Mouse (Mus musculus) CH12F3 (cell line): ENCODE data around the gene Ash1l.

Experiments used
- in situ Hi-C: fragments of 300-500 bp; cut with MboI; formaldehyde crosslinking; loops from 2 replicates; pipeline ENCODE4 v1.14.3; 2020; ENCODE audit warnings: low sequenced_read_pairs

The Ash1l gene

GRCm38 (mm10) chr3:88950576-88951326, at the start of gene Ash1l, which contains the start of gene Dap3:
Gene Ash1l (plus strand): TSS chr3:88950622.
Gene Dap3 (minus strand): TSS chr3:88951181.
- in situ Hi-C loops = no loop called here

GRCm38 (mm10) chr3:88904803-88905202, 45.6 kb upstream of the Ash1l start:
- in situ Hi-C loops = no loop called here

GRCm38 (mm10) chr3:88905209-88905608, 45.2 kb upstream of the Ash1l start:
- in situ Hi-C loops = no loop called here

- in situ Hi-C loops = no loop called here
Observed at GRCm38 (mm10) chr3:88905741-88906140, 44.7 kb upstream of the Ash1l start.

DNA sequence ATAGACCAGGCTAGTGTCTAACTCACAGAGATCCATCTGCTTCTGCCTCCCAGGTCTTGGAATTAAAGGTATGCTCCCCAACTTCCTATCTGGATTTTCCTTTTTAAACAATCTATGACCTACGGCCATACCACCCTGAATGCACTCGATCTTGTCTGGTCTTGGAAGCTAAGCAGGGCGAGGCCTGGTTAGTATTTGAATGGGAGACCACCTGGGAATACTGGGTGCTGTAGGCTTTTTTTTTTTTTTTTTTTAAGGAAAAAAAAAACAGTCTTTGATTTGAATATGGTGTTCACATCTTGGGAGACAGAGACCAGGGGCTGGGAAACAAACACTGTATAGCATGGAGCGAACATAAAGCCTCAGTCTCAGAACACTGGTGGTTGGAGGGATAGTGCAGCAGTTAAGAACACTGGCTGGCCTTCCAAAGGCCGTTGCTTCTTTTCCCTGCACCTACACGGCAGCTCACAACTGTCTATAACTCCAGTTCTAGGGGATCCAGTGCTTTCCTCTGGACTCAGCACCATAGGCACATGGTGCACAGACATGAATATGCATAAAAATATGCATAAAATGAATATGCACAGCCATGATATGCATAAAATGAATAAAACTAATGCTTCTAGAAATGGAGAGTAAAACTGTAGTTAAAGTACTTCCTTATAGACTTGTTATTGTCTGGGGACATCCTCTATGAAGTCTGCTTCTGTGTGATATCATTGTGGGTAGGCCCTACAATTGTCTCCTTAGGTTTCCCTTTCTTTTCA, 43.8 kb upstream of the Ash1l start:
- in situ Hi-C loops = no loop called here

DNA sequence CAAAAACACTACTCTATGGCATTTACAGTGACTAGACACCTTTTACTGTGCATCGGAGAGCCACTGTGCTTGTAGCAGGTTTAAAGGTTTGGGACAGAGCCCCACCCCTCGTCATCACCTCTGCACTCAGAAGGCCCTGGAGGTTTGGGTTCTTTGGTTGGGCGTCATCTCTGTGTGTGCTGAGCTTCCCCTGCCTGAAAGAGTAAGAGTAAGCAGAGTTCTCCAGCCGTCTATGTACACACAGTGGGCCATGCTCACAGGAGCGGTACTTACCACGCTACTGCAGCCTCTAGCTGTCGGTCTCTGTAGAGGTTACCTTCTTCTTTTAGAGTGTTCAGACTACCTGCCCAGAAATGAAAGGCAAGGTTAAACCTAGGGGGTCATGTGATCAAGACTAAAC, 37.8 kb upstream of the Ash1l start:
- in situ Hi-C loops = no loop called here

GRCm38 (mm10) chr3:88913511-88914383, 36.7 kb upstream of the Ash1l start, which contains the start of gene Msto1:
Gene Msto1 (minus strand): TSS chr3:88913999.
- in situ Hi-C loops = no loop called here

DNA sequence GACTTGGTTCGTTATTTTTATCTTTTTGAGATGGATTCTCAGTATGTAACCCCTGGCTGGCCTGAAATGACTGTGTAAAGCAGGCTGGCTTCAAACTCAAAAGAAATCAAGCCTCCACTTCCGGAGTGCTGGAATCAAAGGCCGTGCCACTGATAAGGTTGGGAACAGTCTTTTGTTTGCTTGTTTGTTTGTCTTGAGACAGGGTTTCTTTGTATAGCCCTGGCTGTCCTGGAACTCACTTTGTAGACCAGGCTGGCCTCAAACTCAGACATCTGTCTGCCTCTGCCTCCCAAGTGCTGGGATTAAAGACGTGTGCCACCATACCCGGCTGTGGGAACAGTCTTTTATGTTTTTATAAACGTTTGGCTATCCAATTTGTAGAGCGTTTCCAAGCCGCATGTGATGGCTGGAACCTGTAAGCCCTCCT, 36.0 kb upstream of the Ash1l start:
- in situ Hi-C loops = no loop called here

DNA sequence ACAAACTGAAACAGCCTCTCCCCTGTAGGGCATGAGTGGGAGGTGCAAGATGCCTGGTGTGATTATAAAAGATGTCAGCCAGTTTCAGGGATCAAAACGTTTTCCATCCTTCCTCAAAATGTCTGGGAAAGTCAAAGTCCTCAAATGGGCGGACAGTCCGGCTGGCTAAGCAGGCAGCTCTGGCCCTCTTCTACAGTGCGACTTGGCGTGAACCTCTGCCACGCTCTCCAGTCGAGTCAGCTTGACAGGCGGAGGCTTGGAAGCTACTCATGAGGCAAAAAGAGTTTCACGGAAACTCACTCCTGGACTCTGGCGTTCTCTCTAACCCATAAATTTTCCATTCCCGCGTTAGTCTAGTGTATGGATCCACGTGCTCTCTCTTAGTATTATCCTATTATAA, 31.4 kb upstream of the Ash1l start:
- in situ Hi-C loops = no loop called here

- in situ Hi-C loops = no loop called here
Observed at GRCm38 (mm10) chr3:88921411-88921810, 29.0 kb upstream of the Ash1l start.

GRCm38 (mm10) chr3:88923989-88924591, 26.3 kb upstream of the Ash1l start:
- in situ Hi-C loops = no loop called here

DNA sequence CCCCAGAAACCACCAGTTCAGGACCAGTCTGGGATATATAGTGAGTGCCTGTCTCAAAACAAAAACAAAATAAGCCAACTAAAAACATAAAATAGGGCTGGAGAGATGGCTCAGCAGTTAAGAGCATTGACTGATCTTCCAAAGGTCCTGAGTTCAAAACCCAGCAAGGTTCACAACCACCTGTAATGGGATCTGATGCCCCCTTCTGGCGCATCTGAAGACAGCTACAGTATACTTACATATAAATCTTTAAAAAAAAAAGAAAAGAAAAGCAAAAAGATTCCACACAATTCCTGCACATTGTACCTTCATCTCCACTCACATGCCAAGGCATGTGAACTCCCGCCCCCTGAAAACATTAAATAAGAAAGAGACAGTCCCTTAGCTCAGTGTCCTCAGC, 24.8 kb upstream of the Ash1l start:
- in situ Hi-C loops = no loop called here

DNA sequence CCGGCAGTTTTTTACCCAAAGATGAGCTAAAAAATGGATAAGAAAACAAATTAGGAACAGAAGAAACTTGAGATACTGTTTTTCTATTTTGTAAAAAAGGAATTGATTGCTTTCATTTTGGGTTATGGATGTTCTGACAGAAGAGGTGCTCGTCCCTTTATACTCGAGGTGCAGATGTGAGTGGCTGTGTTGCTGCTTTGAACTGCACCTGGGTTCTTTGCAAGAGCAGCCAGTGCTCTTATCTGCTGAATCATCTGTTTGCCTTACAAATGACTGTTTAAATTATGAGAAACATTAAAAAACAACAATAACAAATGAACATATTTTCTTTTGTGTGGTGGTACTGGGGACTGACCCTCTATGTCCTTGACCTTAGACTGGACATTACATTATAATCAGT, 20.9 kb upstream of the Ash1l start:
- in situ Hi-C loops = no loop called here

DNA sequence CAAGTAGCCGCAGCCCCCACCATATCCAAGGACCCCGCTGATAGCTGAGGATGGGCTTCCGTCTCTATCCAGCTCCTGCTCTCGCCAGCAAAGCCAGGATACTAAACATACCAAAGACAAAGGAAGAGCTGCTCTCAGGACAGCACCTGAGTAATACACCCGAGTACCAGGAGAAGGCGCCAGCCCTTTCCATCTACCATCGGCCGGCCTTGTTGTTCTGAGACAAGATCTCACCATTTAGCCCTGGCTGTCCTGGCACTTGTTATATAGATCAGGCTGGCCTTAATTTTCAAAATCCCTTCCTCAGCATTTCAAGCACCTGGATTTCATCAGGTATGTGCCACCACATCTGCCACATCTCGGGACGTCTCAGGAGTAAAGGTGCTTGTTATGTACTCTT, 11.4 kb upstream of the Ash1l start:
- in situ Hi-C loops = no loop called here

DNA sequence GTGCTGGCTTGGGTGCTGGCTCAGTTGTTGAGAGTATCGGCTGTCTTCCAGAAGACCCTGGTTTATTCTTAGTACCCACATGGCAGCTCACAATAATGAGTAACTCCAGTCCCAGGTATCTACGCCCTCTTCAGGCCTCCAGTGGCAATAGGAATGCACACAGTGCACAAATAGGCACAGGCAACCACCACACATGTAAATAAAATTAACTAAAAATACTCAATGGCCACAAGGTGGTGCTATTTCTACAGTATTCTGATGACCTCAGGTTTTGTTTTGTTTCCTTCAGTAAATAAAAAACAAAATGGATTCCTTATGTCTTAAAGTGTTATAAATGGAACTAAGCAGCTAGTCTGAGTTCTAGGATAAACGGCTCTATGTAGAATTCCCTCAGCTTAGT, 10.7 kb upstream of the Ash1l start:
- in situ Hi-C loops = no loop called here

- in situ Hi-C loops = no loop called here
Observed at GRCm38 (mm10) chr3:88942316-88942880, 8.0 kb upstream of the Ash1l start.

- in situ Hi-C loops = no loop called here
Observed at GRCm38 (mm10) chr3:88944109-88944508, 6.3 kb upstream of the Ash1l start.

DNA sequence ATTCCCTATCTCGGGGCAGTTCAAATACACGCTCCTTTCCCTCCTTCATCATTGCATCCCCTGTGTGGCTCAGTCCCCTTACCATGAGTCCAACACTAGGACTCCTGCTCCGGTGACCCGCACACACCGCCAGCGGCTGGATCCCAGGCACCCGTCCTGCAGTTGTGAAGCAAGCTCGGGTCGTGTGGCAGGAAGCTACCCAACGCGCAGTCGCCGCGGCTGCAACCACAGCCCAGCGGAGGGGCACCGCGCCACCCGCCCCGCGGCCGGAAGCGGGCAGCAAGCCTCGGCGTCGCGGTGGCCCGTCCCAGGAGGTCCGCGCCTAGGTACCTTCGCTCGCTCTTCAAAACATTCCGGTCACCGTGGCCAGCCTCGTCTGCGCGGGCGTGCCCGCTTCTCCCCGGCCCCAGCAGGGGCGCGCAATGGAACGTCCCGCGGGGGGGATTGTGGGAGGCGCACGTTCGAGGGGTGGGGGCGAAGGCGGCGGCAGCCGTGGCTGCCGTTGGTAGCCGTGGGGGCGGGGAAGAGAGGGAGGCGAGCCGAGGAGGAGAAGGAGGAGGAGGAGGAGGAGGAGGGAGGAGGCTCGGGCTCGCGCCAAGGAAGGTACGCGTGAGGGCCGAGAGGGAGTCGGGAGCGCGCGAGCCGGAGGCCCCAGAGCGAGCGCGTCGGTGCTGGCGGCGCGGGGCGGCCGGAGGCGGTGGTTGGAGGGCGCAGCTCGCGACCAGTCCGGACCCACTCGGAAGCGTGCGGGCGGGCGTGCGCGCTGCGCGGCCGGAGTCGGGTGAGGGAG, 441 bp upstream of the Ash1l start:
- in situ Hi-C loops = no loop called here

- in situ Hi-C loops = no loop called here
Observed at GRCm38 (mm10) chr3:88951327-88951800, 942 bp downstream of the Ash1l start.

DNA sequence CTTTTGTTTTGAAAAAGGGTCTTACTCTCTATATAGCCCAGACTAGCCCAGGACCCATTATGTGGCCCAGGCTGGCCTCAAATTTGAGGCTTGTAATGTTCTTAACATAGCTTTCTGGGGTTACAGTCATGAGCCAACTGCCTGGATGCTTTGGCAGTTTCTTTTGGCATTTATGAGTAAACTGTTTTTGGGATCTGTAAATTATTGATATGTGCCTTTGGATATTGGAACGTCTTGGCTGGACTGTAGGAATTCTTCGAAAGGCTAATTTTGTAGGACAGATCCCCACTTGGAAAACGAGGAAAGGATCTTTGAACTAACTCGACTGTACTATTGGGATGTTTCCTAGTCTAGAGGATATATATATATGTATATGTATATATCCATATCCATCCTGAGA, 2.8 kb downstream of the Ash1l start:
- in situ Hi-C loops = no loop called here
